Mouse (Mus musculus) activated CD4-positive, CD25-positive, alpha-beta regulatory T cell, adult 4 months (primary cell): ENCODE measurements around the gene Arl6. TPM values are rescaled to one million over a fixed set of nuclear protein-coding genes. Genes with fewer than 3 reads are reported as not detected.
A peak's percentile ranks its signal among the peaks of the same experiment; 100 is the strongest.

Experiments used
- ATAC-seq: one replicate; pipeline ENCODE4 v1.8.0; 2017
- polyA plus RNA-seq, 2 experiments: library from polyadenylated mRNA; unstranded; fragments of 100-300 nt; shearing (Covaris generic); gene quantifications; one replicate each; pipeline ENCODE4 v1.2.1; 2017

Gene Arl6
- polyA plus RNA-seq, 2 experiments from 2014 or later = 2.7 to 3.2 TPM

DNA sequence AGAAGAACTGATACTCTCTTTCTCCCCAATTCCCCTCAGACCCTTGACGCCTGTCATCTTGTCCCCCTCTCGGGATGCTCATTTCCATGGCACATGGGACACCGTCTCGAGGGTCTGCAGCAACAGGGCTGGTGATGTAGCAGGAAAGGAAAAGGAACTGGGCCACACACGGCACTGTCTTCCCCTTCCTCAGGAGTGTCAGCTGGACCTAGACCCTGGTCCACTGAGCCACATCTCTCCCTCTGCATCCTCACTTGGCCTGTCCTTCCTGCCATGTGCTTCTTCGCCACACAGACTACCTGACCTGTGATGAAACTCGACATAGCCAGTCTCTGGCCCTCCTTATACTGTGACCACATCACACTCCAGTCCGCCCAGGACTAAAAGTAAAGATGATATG, 52.3 kb downstream of the Arl6 start:
- ATAC-seq = no peak

- ATAC-seq = no peak
These were observed 52.9 kb downstream of the Arl6 start for GRCm38 (mm10) chr16:59586276-59586675.

- ATAC-seq = no peak
These were observed 53.4 kb downstream of the Arl6 start for GRCm38 (mm10) chr16:59585706-59586244.

- no peak for ATAC-seq
These were observed 55.7 kb downstream of the Arl6 start for GRCm38 (mm10) chr16:59583515-59583914.

DNA sequence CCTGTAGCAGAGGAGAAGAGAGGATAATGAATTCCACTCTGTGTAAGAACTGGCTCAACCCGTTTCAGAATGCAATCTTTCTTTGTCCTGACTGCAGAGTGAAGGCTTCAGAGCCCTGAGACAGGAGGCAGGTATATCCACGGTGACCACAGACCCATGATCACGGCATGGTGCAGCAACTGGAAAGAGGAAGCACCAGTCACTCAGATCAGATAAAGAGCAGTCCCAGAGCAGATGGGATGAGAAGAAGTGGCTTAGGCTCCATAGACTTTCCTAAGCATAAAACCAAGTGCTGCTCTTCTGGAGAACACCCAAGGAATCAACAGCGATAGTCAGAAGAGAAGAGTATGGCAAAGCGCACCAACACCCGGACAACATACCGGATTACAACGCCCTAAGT, 60.0 kb downstream of the Arl6 start:
- no peak for ATAC-seq

DNA sequence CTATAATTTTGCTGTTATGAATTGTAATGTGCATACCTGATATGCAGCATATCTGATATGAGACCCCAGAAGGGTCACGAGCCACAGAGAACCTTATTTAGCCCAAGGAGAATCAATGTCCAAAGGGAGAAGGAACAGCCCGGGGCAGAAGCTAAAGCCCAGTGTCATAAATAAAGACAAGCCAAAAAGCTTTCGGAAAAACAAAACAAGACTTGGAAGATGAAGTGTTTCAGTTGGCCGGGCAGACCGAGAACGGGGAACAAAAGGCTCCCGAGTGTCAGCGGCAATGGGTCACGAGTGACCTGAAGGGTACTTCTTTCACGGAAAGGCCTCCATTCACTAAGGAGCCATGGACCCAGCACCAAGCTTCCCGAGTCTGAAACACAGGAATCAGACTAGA, 65.2 kb downstream of the Arl6 start:
- no peak for ATAC-seq

- no peak for ATAC-seq
These were observed 66.5 kb downstream of the Arl6 start for GRCm38 (mm10) chr16:59572685-59573084.

GRCm38 (mm10) chr16:59570807-59571206, 68.4 kb downstream of the Arl6 start:
- ATAC-seq = peak; percentile 40

- ATAC-seq = no peak
These were observed 69.4 kb downstream of the Arl6 start for GRCm38 (mm10) chr16:59569837-59570236.

GRCm38 (mm10) chr16:59567721-59568381, 71.3 kb downstream of the Arl6 start:
- ATAC-seq = no peak

GRCm38 (mm10) chr16:59566437-59566836, 72.8 kb downstream of the Arl6 start:
- no peak for ATAC-seq

DNA sequence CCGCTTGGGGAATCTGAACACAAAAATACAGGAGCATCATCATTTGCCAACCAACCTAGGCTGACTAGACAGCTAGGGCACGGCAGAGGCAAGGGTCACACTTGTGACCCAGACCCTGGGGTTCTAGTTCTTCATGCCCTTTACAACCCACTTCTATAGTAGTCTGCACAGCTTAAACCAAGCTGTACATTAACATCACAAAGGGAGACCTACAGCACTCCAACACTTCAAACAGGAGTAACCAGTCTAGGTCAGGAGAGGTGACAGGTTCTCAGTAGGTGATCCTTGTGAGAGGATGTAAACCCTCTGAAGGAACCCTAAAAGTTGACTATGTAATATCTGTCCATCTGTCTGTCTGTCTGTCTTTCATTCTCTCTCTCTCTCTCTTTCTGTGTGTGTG, 73.6 kb downstream of the Arl6 start:
- ATAC-seq = no peak

DNA sequence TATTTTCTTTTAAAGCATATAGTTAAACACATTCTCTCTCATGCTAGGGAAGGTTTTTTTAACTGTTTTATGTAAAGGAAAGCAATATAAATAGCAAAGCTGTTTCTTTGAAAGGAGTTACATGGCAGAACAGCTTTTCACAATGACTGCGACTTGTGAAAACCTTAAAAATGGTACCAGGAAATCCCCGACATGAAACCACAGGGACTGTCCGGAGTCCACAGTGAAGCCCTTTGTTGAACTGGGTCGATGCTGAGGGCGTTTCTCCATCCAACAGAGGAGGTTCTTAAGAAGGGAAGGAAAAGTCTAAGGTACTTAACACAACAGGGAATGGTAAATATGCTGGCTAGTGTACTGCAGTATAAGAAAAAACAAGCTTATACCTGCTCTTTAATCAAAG, 75.2 kb downstream of the Arl6 start:
- ATAC-seq = peak; percentile 46

Other genes starting within 250 kb of the Arl6 start
- gene Gabrr3, start 232.1 kb downstream of the Arl6 start, polyA plus RNA-seq = not detected
- gene Riox2, start 167.6 kb downstream of the Arl6 start, polyA plus RNA-seq = 10 to 100 TPM; 81.2 to 94.4 TPM
- 10 to 100 TPM; 11.6 to 11.7 TPM for gene Crybg3, start 38.4 kb downstream of the Arl6 start, polyA plus RNA-seq